12 mouse cellular contexts compared by ENCODE assay signal in the genomic region with DNA sequence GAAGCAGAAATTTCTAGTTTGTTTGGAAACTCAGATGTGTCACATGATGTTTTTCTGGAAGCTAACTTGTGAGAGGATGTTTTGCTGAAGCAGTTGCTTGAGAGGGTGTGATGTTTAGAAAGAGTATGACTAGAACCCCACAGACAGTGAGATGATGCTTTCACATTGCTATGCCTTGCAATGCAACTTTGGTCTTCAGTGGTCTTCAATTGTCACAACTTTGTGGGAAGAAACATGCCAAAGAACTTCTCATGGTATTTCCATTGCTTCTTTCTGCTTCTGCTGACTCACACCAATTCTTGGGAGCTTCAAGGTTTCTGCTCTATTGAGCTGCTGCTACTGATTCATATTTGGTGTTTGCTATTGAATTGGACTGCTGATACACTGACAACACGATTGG.
"Had no signal": no experiment of that assay in that cellular context is flagged by ENCODE, and none has a peak within 500 bp of the region (broad histone marks: within the 10 kb centered on the region; RNA-seq: fewer than 3 reads in every experiment).

No protein-coding gene starts in this region.

- DNase-seq: retina, postnatal 1 day; right cerebral cortex, adult 18-20 months; right cerebral cortex, postnatal 14 days; right cerebral cortex, postnatal 25 days; right cerebral cortex, postnatal 4 days; spleen, adult 18-20 months; thymus, adult 18-20 months; thymus, adult 2 months; thymus, postnatal 14 days; thymus, postnatal 25 days; thymus, postnatal 36 days; thymus, postnatal 4 days had no signal
